Mouse (Mus musculus): ENCODE measurements around the gene Pacsin1. TPM values are rescaled to one million over a fixed set of nuclear protein-coding genes. Genes with fewer than 3 reads are reported as not detected.
"Not testable (repeated sequence)": the region's sequence is repeated elsewhere in the genome, so short reads cannot be mapped to it uniquely, and the experiment has no call there.

The Pacsin1 gene
- polyA plus RNA-seq, 1 experiment from 2014 or later = 0.20 TPM

DNA sequence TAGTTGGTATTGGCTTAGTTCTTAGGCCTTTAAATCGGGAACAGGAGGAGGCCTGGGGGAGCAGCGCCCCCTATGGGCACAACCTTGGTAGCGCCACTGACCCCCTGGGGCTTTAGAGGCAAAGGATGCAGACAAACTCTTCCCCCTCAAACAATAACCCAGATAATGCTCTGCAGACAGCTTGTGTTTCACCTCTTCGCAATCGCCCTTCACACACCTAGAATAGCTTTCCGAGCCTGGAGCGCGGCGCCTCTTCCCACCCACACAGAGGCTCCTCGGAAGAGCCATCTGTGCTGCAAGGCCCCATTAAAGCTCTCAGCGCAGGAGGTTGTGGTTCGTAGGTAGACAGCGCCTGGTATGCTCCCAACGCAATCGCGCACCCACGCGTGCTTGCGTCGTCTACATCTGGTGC, 16.4 kb upstream of the Pacsin1 start:
- H3K4me3 ChIP-seq = no peak overlapping the region
- no peaks in the 10 kb centered on the region for H3K9me3 ChIP-seq (replicated peaks)
- peaks cover 28% of the 10 kb centered on the region for H3K4me1 ChIP-seq
- ATAC-seq = no peak
- H3K36me3 ChIP-seq = peaks cover 5% of the 10 kb centered on the region
- no peaks in the 10 kb centered on the region for H3K27me3 ChIP-seq (replicated peaks)
- no peak overlapping the region for H3K27ac ChIP-seq
- H3K4me2 ChIP-seq = no peak overlapping the region
- 73% methylated on average over 20 of the region's 20 CpGs for WGBS (ENCODE audit: insufficient replicate concordance)
- H3K9ac ChIP-seq = no peak overlapping the region

DNA sequence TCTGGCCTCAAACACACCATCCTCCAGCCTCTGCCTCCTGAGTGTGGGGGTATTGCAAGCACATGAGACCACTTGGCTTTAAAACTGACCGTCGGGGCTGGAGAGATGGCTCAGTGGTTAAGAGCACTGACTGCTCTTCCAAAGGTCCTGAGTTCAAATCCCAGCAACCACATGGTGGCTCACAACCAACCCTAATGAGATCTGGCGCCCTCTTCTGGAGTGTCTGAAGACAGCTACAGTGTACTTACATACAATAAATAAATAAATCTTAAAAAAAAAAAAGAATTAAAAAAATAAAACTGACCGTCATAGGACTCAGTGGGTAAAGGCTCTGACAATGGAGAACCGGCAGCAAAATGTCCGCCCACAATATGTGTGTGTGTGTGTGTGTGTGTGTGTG, 15.5 kb upstream of the Pacsin1 start:
- not testable (repeated sequence) for H3K4me3 ChIP-seq; H3K27me3 ChIP-seq (replicated peaks); ATAC-seq; H3K9me3 ChIP-seq (replicated peaks); H3K4me2 ChIP-seq; H3K36me3 ChIP-seq; H3K9ac ChIP-seq; H3K27ac ChIP-seq
- WGBS (ENCODE audit: insufficient replicate concordance) = 76% methylated on average over 6 of the region's 6 CpGs
- H3K4me1 ChIP-seq = peaks cover 24% of the 10 kb centered on the region

DNA sequence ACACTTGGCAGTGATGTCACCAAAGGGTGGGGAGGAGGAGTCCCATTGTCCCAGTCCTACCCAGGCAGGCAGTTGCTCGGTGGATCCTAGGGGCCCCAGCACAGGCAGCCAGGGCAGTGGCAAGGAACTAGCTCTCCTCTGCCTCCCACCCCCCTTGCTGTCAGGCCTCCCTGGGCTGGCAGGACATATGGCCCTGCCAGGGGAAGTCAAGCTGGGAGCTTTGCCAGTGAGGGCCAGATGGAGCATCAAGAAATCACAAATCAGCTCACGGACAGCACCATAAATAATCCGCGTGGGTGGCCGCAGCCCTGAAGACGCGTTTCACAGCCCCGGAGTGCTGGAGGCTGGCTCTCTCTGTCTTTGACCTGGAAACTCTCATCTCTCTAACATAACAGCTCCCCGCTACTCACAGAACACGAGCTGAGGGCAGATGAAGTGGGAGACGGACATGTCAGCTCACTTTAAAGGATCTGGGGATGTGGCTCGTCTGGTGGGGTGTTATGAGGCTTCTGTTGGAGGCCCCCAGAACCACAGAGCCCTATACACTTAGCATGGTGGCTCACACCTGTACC, 12.7 kb upstream of the Pacsin1 start:
- Histone ChIP-seq H3K27me3 (replicated peaks) (no peaks in the 10 kb centered on the region), H3K4me3 (no peak overlapping the region), H3K9ac (no peak overlapping the region), H3K9me3 (replicated peaks) (0 out of 2 replicates have a peak, but pooled peaks cover 2% of the 10 kb centered on the region), H3K27ac (no peak overlapping the region), H3K4me1 (peaks cover 4% of the 10 kb centered on the region; the same call in 1 of the 2 replicates), H3K36me3 (no peaks in the 10 kb centered on the region), H3K4me2 (no peak overlapping the region)
- no peak for ATAC-seq
- 41% methylated on average over 12 of the region's 12 CpGs for WGBS (ENCODE audit: insufficient replicate concordance)

DNA sequence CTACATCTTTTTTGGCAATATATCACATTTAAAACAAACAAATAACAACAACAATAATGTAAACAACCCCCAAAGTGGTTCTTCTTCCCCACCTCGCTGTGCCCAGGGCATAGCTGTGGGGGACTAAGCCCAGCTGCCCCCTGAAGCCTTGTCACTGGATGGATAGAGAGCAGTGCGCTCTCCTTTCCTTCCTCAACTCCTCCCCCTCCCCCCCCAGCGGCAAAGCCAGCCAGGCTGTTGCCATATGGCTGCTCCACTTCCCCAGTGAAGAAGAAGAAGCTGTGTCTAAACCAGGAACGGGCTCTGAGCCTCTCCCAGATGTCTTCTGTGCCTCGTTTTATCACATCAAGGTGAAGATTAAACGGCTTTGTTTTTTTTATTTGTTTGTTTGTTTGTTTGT, 12.2 kb upstream of the Pacsin1 start:
- Histone ChIP-seq H3K36me3 (no peaks in the 10 kb centered on the region), H3K27me3 (replicated peaks) (no peaks in the 10 kb centered on the region), H3K4me2 (no peak overlapping the region), H3K27ac (no peak overlapping the region), H3K9ac (no peak overlapping the region), H3K9me3 (replicated peaks) (0 out of 2 replicates have a peak, but pooled peaks cover 5% of the 10 kb centered on the region), H3K4me1 (peaks cover 4% of the 10 kb centered on the region; the same call in 1 of the 2 replicates), H3K4me3 (no peak overlapping the region)
- WGBS (ENCODE audit: insufficient replicate concordance) = 14% methylated on average over 6 of the region's 6 CpGs
- ATAC-seq = no peak

DNA sequence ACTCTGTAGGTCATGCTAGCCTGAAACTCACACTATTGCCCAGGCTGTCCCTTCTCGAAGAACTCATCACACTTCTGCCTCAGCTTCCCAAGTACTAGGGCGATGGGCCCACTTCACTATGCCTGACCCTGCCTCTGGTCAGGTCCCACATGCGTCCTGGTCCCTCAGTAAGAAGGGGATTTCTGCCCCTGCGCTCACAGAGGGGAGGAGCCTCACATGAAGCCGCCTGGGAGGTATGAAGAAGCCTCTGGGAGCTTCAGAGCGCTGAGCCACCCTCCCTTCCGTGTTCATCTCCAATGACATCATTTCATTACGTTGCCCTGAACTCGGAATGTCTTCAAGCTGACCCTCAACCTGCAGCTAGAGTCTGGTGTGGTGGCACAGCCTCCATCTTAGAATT, 11.6 kb upstream of the Pacsin1 start:
- ATAC-seq = no peak
- Histone ChIP-seq H3K9me3 (replicated peaks) (0 out of 2 replicates have a peak, but pooled peaks cover 5% of the 10 kb centered on the region), H3K27ac (no peak overlapping the region), H3K9ac (no peak overlapping the region), H3K27me3 (replicated peaks) (no peaks in the 10 kb centered on the region), H3K4me2 (no peak overlapping the region), H3K4me3 (no peak overlapping the region), H3K36me3 (no peaks in the 10 kb centered on the region), H3K4me1 (peaks cover 4% of the 10 kb centered on the region; the same call in 1 of the 2 replicates)
- 74% methylated on average over 9 of the region's 9 CpGs for WGBS (ENCODE audit: insufficient replicate concordance)

DNA sequence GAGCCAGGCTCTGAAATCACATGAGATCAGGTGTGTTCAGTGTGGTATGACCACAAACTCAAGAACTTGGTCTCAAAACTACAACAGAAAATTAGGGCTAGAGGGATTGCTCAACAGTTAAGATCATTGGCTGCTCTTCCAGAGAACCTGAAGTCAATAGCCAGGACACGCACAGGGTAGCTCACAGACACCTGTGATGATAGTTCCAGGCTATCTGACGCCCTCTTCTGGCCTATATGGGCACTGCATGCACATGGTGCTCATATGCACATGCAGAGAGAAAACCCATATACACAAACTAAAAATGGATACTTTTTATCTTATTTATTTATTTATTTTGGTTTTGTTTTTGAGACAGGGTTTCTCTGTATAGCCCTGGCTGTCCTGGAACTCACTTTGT, 10.7 kb upstream of the Pacsin1 start:
- no peak overlapping the region for H3K27ac ChIP-seq
- H3K36me3 ChIP-seq = no peaks in the 10 kb centered on the region
- H3K9me3 ChIP-seq (replicated peaks) = 0 out of 2 replicates have a peak, but pooled peaks cover 5% of the 10 kb centered on the region
- peaks cover 4% of the 10 kb centered on the region; the same call in 1 of the 2 replicates for H3K4me1 ChIP-seq
- ATAC-seq = no peak
- no peak overlapping the region for H3K4me2 ChIP-seq
- H3K9ac ChIP-seq = no peak overlapping the region
- H3K27me3 ChIP-seq (replicated peaks) = no peaks in the 10 kb centered on the region
- 30% methylated on average over 2 of the region's 2 CpGs for WGBS (ENCODE audit: insufficient replicate concordance)
- H3K4me3 ChIP-seq = no peak overlapping the region

DNA sequence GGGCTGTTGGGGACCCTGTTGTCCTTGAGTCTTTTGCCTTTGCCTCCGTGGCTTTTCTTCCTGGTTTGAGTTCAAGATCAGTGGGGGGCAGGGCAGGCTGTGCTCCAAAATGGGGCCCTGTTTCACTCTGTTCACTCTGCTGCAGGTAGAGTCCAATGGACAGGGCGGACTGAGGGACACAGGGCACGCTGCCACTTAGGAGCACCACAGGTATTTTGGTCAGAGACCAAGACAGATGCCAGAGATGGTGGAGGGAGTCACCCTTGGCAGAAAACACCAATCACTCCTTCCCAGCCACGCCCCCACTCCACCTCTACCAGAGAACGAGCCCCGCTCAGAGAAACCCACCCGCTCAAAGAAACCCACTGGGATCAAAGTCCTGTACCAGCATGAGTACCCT, 9.5 kb upstream of the Pacsin1 start:
- H3K4me1 ChIP-seq = peaks cover 4% of the 10 kb centered on the region; the same call in 1 of the 2 replicates
- peaks cover 5% of the 10 kb centered on the region for H3K27me3 ChIP-seq (replicated peaks)
- WGBS (ENCODE audit: insufficient replicate concordance) = 46% methylated on average over 7 of the region's 7 CpGs

DNA sequence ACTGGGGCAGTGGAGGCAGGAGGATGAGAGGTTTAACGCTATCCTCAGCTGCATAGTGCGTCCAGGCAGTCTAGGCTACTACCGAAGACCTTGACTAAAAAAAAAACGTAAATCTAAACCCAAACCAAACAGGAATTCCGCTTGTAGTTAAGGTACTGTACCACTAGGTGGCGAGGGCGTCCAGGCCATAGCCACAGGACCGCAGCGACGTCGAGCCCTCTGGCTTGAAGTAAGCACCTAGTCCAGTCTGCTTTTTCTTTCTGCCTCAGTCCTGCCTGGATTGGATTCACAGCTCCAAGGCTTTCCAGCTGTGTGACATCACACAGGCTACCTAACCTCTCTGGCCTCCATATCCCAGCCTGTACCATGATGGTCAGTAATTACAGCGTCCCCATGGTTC, 5.1 kb upstream of the Pacsin1 start:
- no peak overlapping the region for H3K4me3 ChIP-seq
- no peak for ATAC-seq
- H3K4me2 ChIP-seq = no peak overlapping the region
- H3K27me3 ChIP-seq (replicated peaks) = peaks cover 48% of the 10 kb centered on the region
- H3K4me1 ChIP-seq = peaks cover 8% of the 10 kb centered on the region; the same call in 1 of the 2 replicates
- no peak overlapping the region for H3K27ac ChIP-seq
- 0 out of 2 replicates have a peak, but pooled peaks cover 5% of the 10 kb centered on the region for H3K9me3 ChIP-seq (replicated peaks)
- no peaks in the 10 kb centered on the region for H3K36me3 ChIP-seq
- H3K9ac ChIP-seq = no peak overlapping the region
- WGBS (ENCODE audit: insufficient replicate concordance) = 11% methylated on average over 12 of the region's 12 CpGs

More for the DNA sequence above, 9.5 kb upstream of the Pacsin1 start:
- Histone ChIP-seq H3K4me2 (no peak overlapping the region), H3K36me3 (no peaks in the 10 kb centered on the region), H3K9me3 (replicated peaks) (0 out of 2 replicates have a peak, but pooled peaks cover 5% of the 10 kb centered on the region), H3K27ac (no peak overlapping the region), H3K9ac (no peak overlapping the region), H3K4me3 (no peak overlapping the region)
- ATAC-seq = no peak

DNA sequence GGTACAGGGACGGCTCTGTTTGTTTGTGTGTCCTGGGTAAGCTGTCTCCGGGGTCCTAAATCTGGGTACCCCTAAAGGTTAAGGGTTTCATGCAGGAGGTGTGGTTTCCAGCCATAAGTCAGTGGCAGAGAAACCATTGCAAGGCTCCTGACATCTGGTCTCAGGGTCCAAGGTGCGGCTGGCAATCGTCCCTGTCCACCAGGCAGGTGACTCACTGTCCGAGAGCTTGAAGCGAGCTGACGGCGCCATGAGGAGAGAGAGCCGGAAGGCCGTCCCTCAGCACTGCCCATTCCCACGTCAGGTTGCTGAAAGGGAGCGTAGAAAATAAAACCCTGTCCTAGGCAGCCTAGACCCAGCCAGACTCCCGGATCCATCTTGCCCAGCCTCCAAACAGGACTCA, 4.7 kb upstream of the Pacsin1 start:
- Histone ChIP-seq H3K9me3 (replicated peaks) (0 out of 2 replicates have a peak, but pooled peaks cover 5% of the 10 kb centered on the region), H3K27me3 (replicated peaks) (peaks cover 53% of the 10 kb centered on the region), H3K27ac (no peak overlapping the region), H3K36me3 (no peaks in the 10 kb centered on the region), H3K9ac (no peak overlapping the region), H3K4me2 (no peak overlapping the region), H3K4me3 (no peak overlapping the region), H3K4me1 (peaks cover 12% of the 10 kb centered on the region)
- ATAC-seq = no peak
- 65% methylated on average over 13 of the region's 13 CpGs for WGBS (ENCODE audit: insufficient replicate concordance)

DNA sequence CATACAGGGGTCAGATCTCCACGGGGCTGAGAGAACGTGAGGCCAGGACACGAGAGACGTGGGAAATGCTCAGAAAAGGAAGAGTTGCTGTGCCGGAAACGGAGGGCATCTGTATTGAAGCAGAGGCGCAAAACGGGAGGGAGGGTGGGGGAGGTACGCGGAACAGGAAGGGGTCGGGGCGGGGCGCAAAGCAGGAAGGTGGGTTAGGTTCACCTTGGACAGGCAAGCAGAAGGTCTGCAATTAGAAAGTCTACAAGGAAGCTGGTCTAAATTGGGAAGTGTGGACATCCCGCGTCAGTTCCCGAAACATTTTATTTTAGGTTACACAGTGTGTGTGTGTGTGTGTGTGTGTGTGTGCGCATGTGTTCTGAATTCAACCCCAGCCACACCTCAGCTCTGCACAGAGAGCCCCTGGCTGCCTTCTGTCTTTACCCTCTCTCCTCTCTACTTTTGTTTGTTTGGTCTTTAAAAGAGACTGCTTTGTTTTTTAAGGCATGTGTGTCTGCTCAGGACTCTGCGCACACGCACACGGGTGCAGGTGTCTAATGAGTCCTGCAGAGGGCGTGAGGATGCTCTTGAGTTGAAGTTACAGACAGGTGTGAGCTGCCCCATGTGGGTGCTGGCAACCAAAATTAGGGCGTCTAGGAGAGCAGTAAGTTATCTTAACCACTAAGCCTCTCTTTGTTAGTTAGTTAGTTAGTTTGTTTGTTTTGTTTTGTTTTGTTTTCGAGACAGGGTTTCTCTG, 3.1 kb upstream of the Pacsin1 start:
- H3K4me1 ChIP-seq = peaks cover 22% of the 10 kb centered on the region
- H3K27me3 ChIP-seq (replicated peaks) = peaks cover 69% of the 10 kb centered on the region
- WGBS (ENCODE audit: insufficient replicate concordance) = 68% methylated on average over 23 of the region's 23 CpGs
- no peak overlapping the region for H3K4me2 ChIP-seq
- no peak overlapping the region for H3K9ac ChIP-seq
- 0 out of 2 replicates have a peak, but pooled peaks cover 5% of the 10 kb centered on the region for H3K9me3 ChIP-seq (replicated peaks)
- no peaks in the 10 kb centered on the region for H3K36me3 ChIP-seq
- H3K4me3 ChIP-seq = no peak overlapping the region
- H3K27ac ChIP-seq = no peak overlapping the region
- ATAC-seq = no peak

DNA sequence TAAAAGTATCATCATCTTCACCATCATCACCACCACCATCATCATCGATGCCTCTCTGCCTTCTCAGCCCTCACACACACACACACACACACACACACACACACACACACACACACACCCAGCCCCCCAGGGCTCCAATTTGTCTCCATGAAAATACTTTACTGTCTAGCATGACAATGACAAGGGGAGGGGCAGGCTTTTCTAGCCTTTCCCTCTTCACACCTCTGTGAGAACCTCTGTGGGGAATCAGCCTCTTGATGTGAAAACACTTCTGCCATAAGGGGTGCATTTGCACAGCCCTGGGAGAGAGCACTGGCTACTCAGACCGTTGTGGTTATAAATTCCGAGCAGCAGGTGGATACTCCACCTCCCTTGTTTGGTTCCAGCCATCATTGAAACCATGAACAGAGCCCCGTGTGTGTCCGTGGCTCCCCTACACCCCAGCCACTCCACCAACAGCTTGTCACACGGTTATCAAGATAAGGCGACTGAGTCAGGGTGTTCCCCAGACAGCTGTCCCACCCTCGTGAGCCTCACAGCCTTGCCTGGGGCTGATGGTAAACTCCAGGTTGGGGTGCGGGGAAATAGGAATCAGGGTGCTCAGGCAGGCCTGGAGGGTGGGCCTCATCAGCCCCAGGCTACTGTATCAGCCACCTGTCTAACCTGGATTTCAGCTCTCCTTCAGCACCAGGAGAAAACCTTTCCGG, 1.9 kb upstream of the Pacsin1 start:
- Histone ChIP-seq H3K4me3 (no peak overlapping the region), H3K27ac (no peak overlapping the region), H3K4me1 (peaks cover 22% of the 10 kb centered on the region), H3K4me2 (no peak overlapping the region), H3K9ac (no peak overlapping the region), H3K27me3 (replicated peaks) (peaks cover 74% of the 10 kb centered on the region), H3K36me3 (no peaks in the 10 kb centered on the region), H3K9me3 (replicated peaks) (no peaks in the 10 kb centered on the region)
- ATAC-seq = no peak
- WGBS (ENCODE audit: insufficient replicate concordance) = 31% methylated on average over 10 of the region's 10 CpGs

DNA sequence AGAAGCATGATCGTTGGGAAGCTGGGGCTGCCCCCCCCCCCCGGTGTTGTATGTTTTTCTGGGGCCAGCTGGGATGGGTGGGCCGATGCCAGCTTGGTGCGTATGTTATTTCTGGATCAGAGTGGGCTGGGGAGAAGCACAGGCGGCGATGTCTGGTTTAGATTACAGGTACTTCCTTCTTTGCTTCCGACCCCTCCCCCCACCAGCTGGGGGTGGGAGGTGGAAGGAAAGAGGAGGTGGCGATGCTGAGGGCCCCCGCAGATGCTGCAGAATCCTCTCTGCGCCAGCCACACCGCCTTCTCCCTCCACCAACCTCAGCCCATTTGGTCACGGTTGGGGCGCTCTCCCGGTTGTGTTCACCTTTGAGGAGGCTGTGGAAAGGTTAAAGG, 696 bp downstream of the Pacsin1 start:
- Histone ChIP-seq H3K27me3 (replicated peaks) (peaks cover 67% of the 10 kb centered on the region), H3K4me1 (peaks cover 22% of the 10 kb centered on the region), H3K4me3 (peak overlapping the region; percentile 49; the same call in 1 of the 2 replicates), H3K27ac (no peak overlapping the region), H3K36me3 (no peaks in the 10 kb centered on the region), H3K9me3 (replicated peaks) (no peaks in the 10 kb centered on the region), H3K4me2 (peak overlapping the region; percentile 72), H3K9ac (no peak overlapping the region)
- ATAC-seq = no peak
- WGBS (ENCODE audit: insufficient replicate concordance) = 0% methylated on average over 13 of the region's 14 CpGs

Measured in liver, embryonic 12.5 days (tissue).